10 mouse cellular contexts compared by ENCODE assay signal in genomic region chr1:134078061-134078795, GRCm38 (mm10). TPM values are rescaled to one million over a fixed set of nuclear protein-coding genes. Genes with fewer than 3 reads are reported as not detected.
DNase-seq lines count a peak whose midpoint lies in the region; ATAC-seq and TF ChIP-seq lines count a peak whose summit lies in the region.
"Had no signal": no experiment of that assay in that cellular context is flagged by ENCODE, and none has a peak within 500 bp of the region (broad histone marks: within the 10 kb centered on the region; RNA-seq: fewer than 3 reads in every experiment).

No protein-coding gene starts in this region.

- no peaks in the 10 kb centered on the region for H3K36me3 ChIP-seq in heart, embryonic 11.5 days (ENCODE audit: control insufficient read depth, insufficient read depth, low read length)
- H3K36me3 ChIP-seq in erythroblast, embryonic 14.5 days (ENCODE audit: control insufficient read depth): peaks cover 53% of the 10 kb centered on the region
- H3K36me3 ChIP-seq in intestine, embryonic 15.5 days: no peaks in the 10 kb centered on the region
- peaks cover 20% of the 10 kb centered on the region for H3K36me3 ChIP-seq in lung, embryonic 16.5 days (ENCODE audit: control insufficient read depth, insufficient read depth, low read length)
- peaks cover 30% of the 10 kb centered on the region for H3K36me3 ChIP-seq in small intestine, adult 2 months (ENCODE audit: control insufficient read depth, insufficient read depth, low read length)

- no peak for TF ChIP-seq CTCF in small intestine, adult 2 months (IDR thresholded peaks at IDR 0.05; ENCODE audit: extremely low read depth, insufficient read length, insufficient replicate concordance, low read depth, low read length)

- peaks cover 47% of the 10 kb centered on the region for H3K4me1 ChIP-seq in heart, embryonic 11.5 days (ENCODE audit: control insufficient read depth, insufficient read depth, low read length)
- peaks cover 82% of the 10 kb centered on the region for H3K4me1 ChIP-seq in erythroblast, embryonic 14.5 days (ENCODE audit: control insufficient read depth)
- H3K4me1 ChIP-seq in intestine, embryonic 15.5 days (replicated peaks): peaks cover 40% of the 10 kb centered on the region
- peaks cover 57% of the 10 kb centered on the region for H3K4me1 ChIP-seq in lung, embryonic 16.5 days (replicated peaks; ENCODE audit: control insufficient read depth, insufficient read depth, low read length)
- peaks cover 32% of the 10 kb centered on the region for H3K4me1 ChIP-seq in small intestine, adult 2 months (ENCODE audit: control insufficient read depth, insufficient read depth, insufficient read length, low read length)

- peak overlapping the region; percentile 79 for H3K9ac ChIP-seq in heart, embryonic 11.5 days (ENCODE audit: low read depth, low read length)
- peak overlapping the region; percentile 75 for H3K9ac ChIP-seq in intestine, embryonic 15.5 days
- peak overlapping the region; percentile 88 for H3K9ac ChIP-seq in lung, embryonic 16.5 days (ENCODE audit: low read length)

- H3K4me2 ChIP-seq in heart, embryonic 11.5 days: peak overlapping the region; percentile 87
- H3K4me2 ChIP-seq in intestine, embryonic 15.5 days (replicated peaks): peak overlapping the region; percentile 80
- peak overlapping the region; percentile 65 for H3K4me2 ChIP-seq in lung, embryonic 16.5 days (ENCODE audit: low read depth, low read length)

- H3K9me3 ChIP-seq in heart, embryonic 11.5 days (replicated peaks; ENCODE audit: control insufficient read depth, low read length): no peaks in the 10 kb centered on the region
- no peaks in the 10 kb centered on the region for H3K9me3 ChIP-seq in erythroblast, embryonic 14.5 days (ENCODE audit: control insufficient read depth, low read length)
- no peaks in the 10 kb centered on the region for H3K9me3 ChIP-seq in intestine, embryonic 15.5 days
- H3K9me3 ChIP-seq in lung, embryonic 16.5 days (ENCODE audit: control insufficient read depth, low read length): no peaks in the 10 kb centered on the region

- no peaks in the 10 kb centered on the region for H3K27me3 ChIP-seq in heart, embryonic 11.5 days (ENCODE audit: control insufficient read depth, insufficient read depth, low read length)
- H3K27me3 ChIP-seq in erythroblast, embryonic 14.5 days (ENCODE audit: control insufficient read depth): no peaks in the 10 kb centered on the region
- no peaks in the 10 kb centered on the region for H3K27me3 ChIP-seq in intestine, embryonic 15.5 days (replicated peaks)
- H3K27me3 ChIP-seq in lung, embryonic 16.5 days (ENCODE audit: control insufficient read depth, insufficient read depth, low read depth, low read length): no peaks in the 10 kb centered on the region
- H3K27me3 ChIP-seq in small intestine, adult 2 months (ENCODE audit: control insufficient read depth, insufficient read depth, low read length): no peaks in the 10 kb centered on the region

- WGBS in heart, embryonic 11.5 days (ENCODE audit: insufficient replicate concordance): 5% methylated on average over 19 of the region's 19 CpGs
- 8% methylated on average over 19 of the region's 19 CpGs for WGBS in intestine, embryonic 15.5 days
- WGBS in lung, embryonic 16.5 days: 3% methylated on average over 19 of the region's 19 CpGs
- 1% methylated on average over 19 of the region's 19 CpGs for WGBS in small intestine, adult 2 months

- H3K27ac ChIP-seq in heart, embryonic 11.5 days (ENCODE audit: low read depth, low read length): peak overlapping the region; percentile 37
- peak overlapping the region; percentile 52 for H3K27ac ChIP-seq in intestine, embryonic 15.5 days
- peak overlapping the region; percentile 77 for H3K27ac ChIP-seq in lung, embryonic 16.5 days (ENCODE audit: low read length)
- H3K27ac ChIP-seq in small intestine, adult 2 months (ENCODE audit: insufficient read depth, low read depth, low read length): peak overlapping the region; percentile 68

- peak; percentile 53 for ATAC-seq in heart, embryonic 11.5 days (replicated peaks; ENCODE audit: insufficient number of reproducible peaks, low FRiP score, low TSS enrichment)
- peak; percentile 11 for ATAC-seq in intestine, embryonic 15.5 days
- ATAC-seq in lung, embryonic 16.5 days (ENCODE audit: low read depth): no peak; the same call in 1 of the 2 replicates

- TF ChIP-seq POLR2A in small intestine, adult 2 months (IDR thresholded peaks at IDR 0.05; ENCODE audit: low read depth, low read length): no peak

- peak overlapping the region; percentile 53 for H3K4me3 ChIP-seq in heart, embryonic 11.5 days (ENCODE audit: low read depth, low read length)
- peak overlapping the region; percentile 67 for H3K4me3 ChIP-seq in erythroblast, embryonic 14.5 days (replicated peaks)
- H3K4me3 ChIP-seq in intestine, embryonic 15.5 days (replicated peaks): peak overlapping the region; percentile 68
- H3K4me3 ChIP-seq in lung, embryonic 16.5 days (ENCODE audit: low read length): peak overlapping the region; percentile 80
- peak overlapping the region; percentile 70 for H3K4me3 ChIP-seq in small intestine, adult 2 months (ENCODE audit: low read depth, low read length)

- no peak for DNase-seq in heart, adult 8-10 months (ENCODE audit: low spot score)
- peak; percentile 49 for DNase-seq in Muller cell, postnatal 12 days (ENCODE audit: inconsistent ontology term)
- DNase-seq in right cerebral cortex, postnatal 25 days: no peak

RNA-seq across cellular contexts. Expression of gene Btg2, which starts 0.7 kb away (rescaled TPM):
- 31.7 and 35.6 TPM in 2 replicates for polyA plus RNA-seq in heart, embryonic 11.5 days (2014; fragmentation: Nextera tagmentation; extraction: Ambion mirVana)
- total RNA-seq in heart, adult 8-10 months (2022): 10 to 100 TPM; 18.3 to 35.3 (median 28.0) TPM
- 13.2 and 14.8 TPM in 2 replicates for polyA plus RNA-seq in erythroblast, embryonic 14.5 days (2012)
- polyA plus RNA-seq in intestine, embryonic 15.5 days (2015; fragmentation: Nextera tagmentation; extraction: Ambion mirVana): 41.0 and 41.3 TPM in 2 replicates
- polyA plus RNA-seq in lung, embryonic 16.5 days (2015; fragmentation: Nextera tagmentation; extraction: Ambion mirVana): 130 and 135 TPM in 2 replicates
- polyA plus RNA-seq in small intestine, adult 2 months (2012; rRNA removed): 18.0 and 73.7 TPM in 2 replicates

RNA-seq across cellular contexts. Expression of gene Chit1, which starts 32.8 kb away (rescaled TPM):
- polyA plus RNA-seq in heart, embryonic 11.5 days (2014; fragmentation: Nextera tagmentation; extraction: Ambion mirVana): 1.7 and 1.9 TPM in 2 replicates
- total RNA-seq in heart, adult 8-10 months (2022): not detected
- polyA plus RNA-seq in erythroblast, embryonic 14.5 days (2012): not detected in 2 replicates
- polyA plus RNA-seq in intestine, embryonic 15.5 days (2015; fragmentation: Nextera tagmentation; extraction: Ambion mirVana): not detected in 2 replicates
- polyA plus RNA-seq in lung, embryonic 16.5 days (2015; fragmentation: Nextera tagmentation; extraction: Ambion mirVana): 0.09 and 0.24 TPM in 2 replicates
- polyA plus RNA-seq in small intestine, adult 2 months (2012; rRNA removed): 1.6 TPM in 1 of 2 replicates, not detected in the other
- total RNA-seq: adrenal gland, postnatal 36 days had no signal

RNA-seq across cellular contexts. Expression of gene Fmod, which starts 41.2 kb away (rescaled TPM):
- polyA plus RNA-seq in heart, embryonic 11.5 days (2014; fragmentation: Nextera tagmentation; extraction: Ambion mirVana): 10.6 and 13.4 TPM in 2 replicates
- 10 to 100 TPM in 1 of 4 experiments, 1 to 10 TPM in 3; 5.9 to 14.1 (median 8.2) TPM for total RNA-seq in heart, adult 8-10 months (2022)
- polyA plus RNA-seq in erythroblast, embryonic 14.5 days (2012): not detected in 2 replicates
- 8.5 and 9.2 TPM in 2 replicates for polyA plus RNA-seq in intestine, embryonic 15.5 days (2015; fragmentation: Nextera tagmentation; extraction: Ambion mirVana)
- polyA plus RNA-seq in lung, embryonic 16.5 days (2015; fragmentation: Nextera tagmentation; extraction: Ambion mirVana): 159 and 191 TPM in 2 replicates
- 0.48 and 0.86 TPM in 2 replicates for polyA plus RNA-seq in small intestine, adult 2 months (2012; rRNA removed)
- total RNA-seq: neutrophil, adult 5-6 weeks had no signal

Comparison
In these comparisons a context has a peak if more than half of its experiments do, and no peak if none do; other contexts are left out.
1. RNA of gene Fmod, which starts 41.2 kb away (polyA plus RNA-seq): 159 to 191 TPM in lung, embryonic 16.5 days; 10.6 to 13.4 TPM in heart, embryonic 11.5 days, 8.5 to 9.2 TPM in intestine, embryonic 15.5 days, 0.48 to 0.86 TPM in small intestine, adult 2 months and not detected in erythroblast, embryonic 14.5 days; every median in the first group is over 10 times any median in the second.
2. Peak in every context shown above with its lines, with median percentiles within 50 percentile points of each other: H3K27ac ChIP-seq, H3K4me2 ChIP-seq, H3K4me3 ChIP-seq and H3K9ac ChIP-seq.